Mouse (Mus musculus) ES-E14 (cell line): ENCODE results near the gene A230050P20Rik. TPM values are rescaled to one million over a fixed set of nuclear protein-coding genes. Genes with fewer than 3 reads are reported as not detected.

Experiments
- DNase-seq: peaks from one replicate; pipeline ENCODE4 v3.0.0-alpha.2; 2013; ENCODE audit warnings: low read depth, low spot score
- H3K27ac ChIP-seq: 2 replicates; pipeline ENCODE4 v1.5.1; 2012; ENCODE audit warnings: low read depth, mild to moderate bottlenecking, low read length, moderate library complexity, mixed read lengths; ENCODE audit not compliant: poor library complexity, insufficient read depth, severe bottlenecking
- H3K36me3 ChIP-seq: 2 replicates; pipeline ENCODE4 v1.6.1; 2012; ENCODE audit warnings: mild to moderate bottlenecking, low read length, moderate library complexity, mixed read lengths; ENCODE audit not compliant: control insufficient read depth, poor library complexity, insufficient read depth, severe bottlenecking
- H3K4me1 ChIP-seq, 2 experiments: fragments of 150-350 bp in 1 of 2; sonication (generic) in 1 of 2; 2 replicates each; pipeline ENCODE4 v1.6.1; 2012; ENCODE audit warnings: low read length in 2 of 2, mild to moderate bottlenecking in 1 of 2, mixed read lengths in 1 of 2; ENCODE audit not compliant: control insufficient read depth in 2 of 2, insufficient read depth in 2 of 2, poor library complexity in 1 of 2
- H3K4me3 ChIP-seq, 2 experiments: fragments of 150-350 bp in 1 of 2; sonication (generic) in 1 of 2; 2 replicates each; pipeline ENCODE4 v1.5.1; 2012; ENCODE audit warnings: low read length in 2 of 2, low read depth in 1 of 2, mild to moderate bottlenecking in 1 of 2, mixed read lengths in 1 of 2; ENCODE audit not compliant: insufficient read depth in 1 of 2, poor library complexity in 1 of 2, severe bottlenecking in 1 of 2
- H3K9ac ChIP-seq: 2 replicates; pipeline ENCODE4 v1.6.1; 2012; ENCODE audit warnings: low read depth, mild to moderate bottlenecking, low read length, mixed read lengths; ENCODE audit not compliant: poor library complexity, insufficient read depth, severe bottlenecking
- H3K9me3 ChIP-seq: fragments of 150-350 bp; sonication (generic); 2 replicates; pipeline ENCODE4 v1.6.1; 2012; ENCODE audit warnings: low read depth, mild to moderate bottlenecking, low read length; ENCODE audit not compliant: control insufficient read depth, insufficient read depth
- CHD2 ChIP-seq: IDR thresholded peaks from 2 replicates; pipeline ENCODE4 v1.6.1; 2014; ENCODE audit warnings: mild to moderate bottlenecking, low read depth, low read length, inconsistent platforms
- HCFC1 ChIP-seq: IDR thresholded peaks from 2 replicates; pipeline ENCODE4 v1.6.1; 2012; ENCODE audit warnings: low read length, inconsistent platforms, borderline replicate concordance; ENCODE audit not compliant: insufficient read depth
- MAFK ChIP-seq: IDR thresholded peaks from 2 replicates; pipeline ENCODE4 v1.6.1; 2014; ENCODE audit warnings: mild to moderate bottlenecking, low read depth, low read length, inconsistent platforms; ENCODE audit not compliant: insufficient read depth
- ZC3H11A ChIP-seq: IDR thresholded peaks from 2 replicates; pipeline ENCODE4 v1.6.1; 2012; ENCODE audit warnings: low read depth, mild to moderate bottlenecking, inconsistent platforms, low read length, borderline replicate concordance
- ZNF384 ChIP-seq: IDR thresholded peaks from 2 replicates; pipeline ENCODE4 v1.6.1; 2012; ENCODE audit warnings: low read depth, low read length, inconsistent platforms
- in situ Hi-C, 2 experiments: fragments of 600-800 bp; cut with MboI; formaldehyde crosslinking; loops; one replicate each; pipeline ENCODE4 v1.15.1; 2025; ENCODE audit warnings: low sequenced_read_pairs in 2 of 2, inconsistent platforms in 1 of 2; ENCODE audit not compliant: unreplicated experiment in 2 of 2
- total RNA-seq: library from RNA; depleted of rRNA; stranded (reverse); fragments of 300-350 nt; gene quantifications from 2 replicates; pipeline ENCODE4 v1.2.3, GENCODE M21; 2012

Gene A230050P20Rik
- total RNA-seq, 1 experiment, result 8.3 TPM

- peaks cover 27% of the 10 kb centered on the region for H3K36me3 ChIP-seq
- no peak for TF ChIP-seq ZC3H11A
- no peak for TF ChIP-seq HCFC1
- TF ChIP-seq ZNF384, result no peak
- no peak for TF ChIP-seq MAFK
- no peak for TF ChIP-seq CHD2
- DNase-seq, result no peak
- peak overlapping the region; percentile 83 for H3K9ac ChIP-seq
- H3K9me3 ChIP-seq, result no peaks in the 10 kb centered on the region
- peak overlapping the region; percentile 76 to 81 for H3K4me3 ChIP-seq
- H3K4me1 ChIP-seq, result peaks cover 0 to 2% of the 10 kb centered on the region in 2 experiments; a peak in 2 of 4 replicates
- in situ Hi-C loops, result no loop called here
- no peak overlapping the region for H3K27ac ChIP-seq
Observed at GRCm38 (mm10) chr9:20869246-20869645, 804 bp downstream of the A230050P20Rik start.

GRCm38 (mm10) chr9:20870211-20871173 is 2.0 kb downstream of the A230050P20Rik start:
- peaks cover 0 to 6% of the 10 kb centered on the region in 2 experiments; a peak in 2 of 4 replicates for H3K4me1 ChIP-seq
- H3K9ac ChIP-seq, result no peak overlapping the region
- in situ Hi-C loops, result no loop called here
- no peak for DNase-seq
- H3K4me3 ChIP-seq, result no peak overlapping the region
- TF ChIP-seq CHD2, result no peak
- TF ChIP-seq MAFK, result no peak
- no peak for TF ChIP-seq ZC3H11A
- no peak for TF ChIP-seq ZNF384
- no peak for TF ChIP-seq HCFC1
- H3K27ac ChIP-seq, result no peak overlapping the region
- peaks cover 27% of the 10 kb centered on the region for H3K36me3 ChIP-seq
- H3K9me3 ChIP-seq, result no peaks in the 10 kb centered on the region

DNA sequence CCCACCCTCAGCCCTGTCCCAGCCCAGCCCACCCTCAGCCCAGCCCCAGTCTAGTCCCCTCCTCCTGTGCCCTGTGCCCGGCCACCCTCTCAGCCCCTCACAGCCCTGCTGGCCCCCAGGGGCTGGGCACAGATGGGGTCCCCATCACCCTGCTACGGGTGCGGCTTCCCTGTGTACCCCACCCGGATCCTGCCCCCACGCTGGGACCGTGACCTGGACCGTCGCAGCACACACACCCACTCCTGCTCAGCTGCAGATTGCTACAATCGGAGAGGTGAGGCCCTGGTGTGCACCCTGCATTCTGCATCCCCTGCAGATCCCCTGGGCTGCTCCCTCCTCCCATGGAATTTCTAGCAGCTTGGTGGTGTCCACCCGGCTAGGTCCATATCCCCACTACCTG is 4.5 kb downstream of the A230050P20Rik start:
- no peak overlapping the region for H3K27ac ChIP-seq
- in situ Hi-C loops, result no loop called here
- no peak for DNase-seq
- H3K4me1 ChIP-seq, result peaks cover 0 to 6% of the 10 kb centered on the region in 2 experiments; a peak in 2 of 4 replicates
- no peak for TF ChIP-seq HCFC1
- TF ChIP-seq ZC3H11A, result no peak
- TF ChIP-seq MAFK, result no peak
- TF ChIP-seq ZNF384, result no peak
- no peak for TF ChIP-seq CHD2
- no peak overlapping the region for H3K4me3 ChIP-seq
- H3K36me3 ChIP-seq, result peaks cover 27% of the 10 kb centered on the region
- H3K9ac ChIP-seq, result no peak overlapping the region
- no peaks in the 10 kb centered on the region for H3K9me3 ChIP-seq

DNA sequence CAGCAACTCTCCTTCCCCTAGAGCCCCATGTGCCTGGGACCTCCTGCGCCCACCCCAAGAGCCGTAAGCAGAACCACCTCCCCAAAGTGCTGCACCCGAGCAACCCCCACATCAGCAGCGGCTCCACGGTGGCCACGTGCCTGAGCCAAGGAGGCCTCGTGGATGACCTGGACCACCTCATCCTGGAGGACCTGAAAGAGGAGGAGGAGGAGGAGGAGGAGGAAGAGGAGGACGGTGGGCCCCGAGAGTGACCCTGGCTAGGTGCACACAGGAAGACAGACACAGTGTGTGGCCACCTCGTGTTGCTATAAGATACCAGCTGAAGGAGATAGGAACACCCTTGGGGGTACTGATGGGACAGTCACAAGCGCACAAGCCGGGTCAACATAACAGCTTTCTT is 5.1 kb downstream of the A230050P20Rik start:
- peaks cover 27% of the 10 kb centered on the region for H3K36me3 ChIP-seq
- H3K4me3 ChIP-seq, result no peak overlapping the region
- in situ Hi-C loops, result no loop called here
- DNase-seq, result no peak
- no peaks in the 10 kb centered on the region for H3K9me3 ChIP-seq
- H3K27ac ChIP-seq, result no peak overlapping the region
- peaks cover 0 to 6% of the 10 kb centered on the region in 2 experiments; a peak in 2 of 4 replicates for H3K4me1 ChIP-seq
- H3K9ac ChIP-seq, result no peak overlapping the region
- TF ChIP-seq MAFK, result no peak
- TF ChIP-seq CHD2, result no peak
- no peak for TF ChIP-seq ZC3H11A
- no peak for TF ChIP-seq ZNF384
- no peak for TF ChIP-seq HCFC1
